Mouse (Mus musculus) c-Kit-positive CD71-positive TER-119-negative erythroid progenitor cells, embryonic 14.5 days (primary cell): ENCODE data around the gene Plpp7.

Experiments used
- DNase-seq: peaks from one replicate; pipeline ENCODE4 v3.0.0-alpha.2; 2013; ENCODE audit warnings: low read depth

Plpp7 gene

GRCm38 (mm10) chr2:32095351-32096121 is at the start of gene Plpp7:
Plpp7 (plus strand) TSS chr2:32095528.
- DNase-seq, result no peak

GRCm38 (mm10) chr2:32046009-32046408 is 49.3 kb upstream of the Plpp7 start:
- DNase-seq, result no peak

GRCm38 (mm10) chr2:32047323-32047722 is 48.0 kb upstream of the Plpp7 start:
- DNase-seq, result no peak

GRCm38 (mm10) chr2:32051791-32052190 is 43.5 kb upstream of the Plpp7 start:
- DNase-seq, result no peak

- DNase-seq, result no peak
Observed at GRCm38 (mm10) chr2:32052418-32052817, 42.9 kb upstream of the Plpp7 start.

GRCm38 (mm10) chr2:32055357-32055965 is 39.9 kb upstream of the Plpp7 start:
- no peak for DNase-seq

GRCm38 (mm10) chr2:32056524-32056923 is 38.8 kb upstream of the Plpp7 start:
- DNase-seq, result no peak

GRCm38 (mm10) chr2:32057360-32057759 is 38.0 kb upstream of the Plpp7 start:
- no peak for DNase-seq

- no peak for DNase-seq
Observed at GRCm38 (mm10) chr2:32057794-32058193, 37.5 kb upstream of the Plpp7 start.

GRCm38 (mm10) chr2:32058241-32058640 is 37.1 kb upstream of the Plpp7 start:
- DNase-seq, result no peak

- no peak for DNase-seq
Observed at GRCm38 (mm10) chr2:32058716-32059115, 36.6 kb upstream of the Plpp7 start.

GRCm38 (mm10) chr2:32059613-32060012 is 35.7 kb upstream of the Plpp7 start:
- DNase-seq, result no peak

- no peak for DNase-seq
Observed at GRCm38 (mm10) chr2:32060228-32060805, 35.0 kb upstream of the Plpp7 start.

GRCm38 (mm10) chr2:32061189-32061588 is 34.1 kb upstream of the Plpp7 start:
- DNase-seq, result no peak

GRCm38 (mm10) chr2:32061722-32062505 is 33.4 kb upstream of the Plpp7 start:
- DNase-seq, result no peak

- no peak for DNase-seq
Observed at GRCm38 (mm10) chr2:32062626-32063410, 32.5 kb upstream of the Plpp7 start.

- DNase-seq, result no peak
Observed at GRCm38 (mm10) chr2:32063451-32064151, 31.7 kb upstream of the Plpp7 start.

- DNase-seq, result no peak
Observed at GRCm38 (mm10) chr2:32064913-32065312, 30.4 kb upstream of the Plpp7 start.

- DNase-seq, result no peak
Observed at GRCm38 (mm10) chr2:32065371-32065791, 29.9 kb upstream of the Plpp7 start.

GRCm38 (mm10) chr2:32066005-32066404 is 29.3 kb upstream of the Plpp7 start:
- no peak for DNase-seq
